Mouse (Mus musculus): ENCODE measurements around the gene Fpr2. TPM values are rescaled to one million over a fixed set of nuclear protein-coding genes. Genes with fewer than 3 reads are reported as not detected.
A peak's percentile ranks its signal among the peaks of the same experiment; 100 is the strongest.
"Not testable (repeated sequence)": the region's sequence is repeated elsewhere in the genome, so short reads cannot be mapped to it uniquely, and the experiment has no call there.

Fpr2 gene
- polyA plus RNA-seq, 1 experiment from 2014 or later: not detected

- Histone ChIP-seq H3K4me3 (no peak overlapping the region), H3K27me3 (ENCODE audit: poor library complexity, severe bottlenecking) (no peaks in the 10 kb centered on the region), H3K9me3 (no peaks in the 10 kb centered on the region), H3K36me3 (replicated peaks) (no peaks in the 10 kb centered on the region), H3K4me1 (no peaks in the 10 kb centered on the region), H3K27ac (no peak overlapping the region)
- WGBS: 89% methylated on average over 2 of the region's 2 CpGs
- DNase-seq (ENCODE audit: extremely low spot score, low spot score): no peak
Measured at GRCm38 (mm10) chr17:17899268-17899667, 11.6 kb downstream of the Fpr2 start.

GRCm38 (mm10) chr17:17900768-17901167 lies 13.1 kb downstream of the Fpr2 start:
- Histone ChIP-seq H3K9me3 (no peaks in the 10 kb centered on the region), H3K27ac (no peak overlapping the region), H3K4me3 (no peak overlapping the region), H3K27me3 (ENCODE audit: poor library complexity, severe bottlenecking) (no peaks in the 10 kb centered on the region), H3K4me1 (no peaks in the 10 kb centered on the region), H3K36me3 (replicated peaks) (no peaks in the 10 kb centered on the region)
- WGBS: 94% methylated on average over 1 of the region's 1 CpGs
- no peak for DNase-seq (ENCODE audit: extremely low spot score, low spot score)

GRCm38 (mm10) chr17:17909636-17910421 lies 22.2 kb downstream of the Fpr2 start:
- peaks cover 8% of the 10 kb centered on the region; the same call in 1 of the 2 replicates for H3K4me1 ChIP-seq
- DNase-seq (ENCODE audit: extremely low spot score, low spot score): peak; percentile 76
- peaks cover 12% of the 10 kb centered on the region for H3K9me3 ChIP-seq
- peak overlapping the region; percentile 56 for H3K4me3 ChIP-seq
- H3K36me3 ChIP-seq (replicated peaks): no peaks in the 10 kb centered on the region
- H3K27ac ChIP-seq: peak overlapping the region; percentile 79
- peaks cover 7% of the 10 kb centered on the region for H3K27me3 ChIP-seq (ENCODE audit: poor library complexity, severe bottlenecking)
- 22% methylated on average over 51 of the region's 51 CpGs for WGBS

GRCm38 (mm10) chr17:17912618-17913017 lies 25.0 kb downstream of the Fpr2 start:
- 92% methylated on average over 8 of the region's 8 CpGs for WGBS
- H3K9me3 ChIP-seq: not testable (repeated sequence)

GRCm38 (mm10) chr17:17917376-17917775 lies 29.8 kb downstream of the Fpr2 start:
- Histone ChIP-seq H3K9me3 (no peaks in the 10 kb centered on the region), H3K27ac (no peak overlapping the region), H3K4me3 (no peak overlapping the region), H3K36me3 (replicated peaks) (no peaks in the 10 kb centered on the region), H3K4me1 (no peaks in the 10 kb centered on the region), H3K27me3 (ENCODE audit: poor library complexity, severe bottlenecking) (no peaks in the 10 kb centered on the region)
- WGBS: 89% methylated on average over 1 of the region's 1 CpGs
- no peak for DNase-seq (ENCODE audit: extremely low spot score, low spot score)

More at GRCm38 (mm10) chr17:17912618-17913017, 25.0 kb downstream of the Fpr2 start:
- H3K4me3 ChIP-seq; H3K27me3 ChIP-seq (ENCODE audit: poor library complexity, severe bottlenecking); DNase-seq (ENCODE audit: extremely low spot score, low spot score); H3K4me1 ChIP-seq; H3K27ac ChIP-seq; H3K36me3 ChIP-seq (replicated peaks): not testable (repeated sequence)

GRCm38 (mm10) chr17:17917782-17918181 lies 30.2 kb downstream of the Fpr2 start:
- no peaks in the 10 kb centered on the region for H3K27me3 ChIP-seq (ENCODE audit: poor library complexity, severe bottlenecking)
- H3K36me3 ChIP-seq (replicated peaks): no peaks in the 10 kb centered on the region
- no peaks in the 10 kb centered on the region for H3K9me3 ChIP-seq
- no peak overlapping the region for H3K4me3 ChIP-seq
- H3K4me1 ChIP-seq: no peaks in the 10 kb centered on the region
- DNase-seq (ENCODE audit: extremely low spot score, low spot score): no peak
- no peak overlapping the region for H3K27ac ChIP-seq

Other genes starting within 250 kb of the Fpr2 start
- gene Vmn2r90, start 184.1 kb upstream of the Fpr2 start, polyA plus RNA-seq (2016; fragmentation: Nextera tagmentation; extraction: Ambion mirVana): not detected in 2 replicates
- gene Spaca6, start 60.7 kb upstream of the Fpr2 start, polyA plus RNA-seq (2016; fragmentation: Nextera tagmentation; extraction: Ambion mirVana): 51.0 and 53.7 TPM in 2 replicates
- 1.00 and 1.4 TPM in 2 replicates for gene Has1, start 32.6 kb upstream of the Fpr2 start, polyA plus RNA-seq (2016; fragmentation: Nextera tagmentation; extraction: Ambion mirVana)
- gene Fpr1, start 3.9 kb upstream of the Fpr2 start, polyA plus RNA-seq (2016; fragmentation: Nextera tagmentation; extraction: Ambion mirVana): not detected in 2 replicates
- gene Fpr3, start within 50 bp of the Fpr2 start, polyA plus RNA-seq (2016; fragmentation: Nextera tagmentation; extraction: Ambion mirVana): not detected in 2 replicates
- gene Fpr-rs4, start 133.9 kb downstream of the Fpr2 start, polyA plus RNA-seq (2016; fragmentation: Nextera tagmentation; extraction: Ambion mirVana): not detected in 2 replicates
- not detected in 2 replicates for gene Vmn2r124, start 161.6 kb downstream of the Fpr2 start, polyA plus RNA-seq (2016; fragmentation: Nextera tagmentation; extraction: Ambion mirVana)
- gene Vmn2r91, start 197.2 kb downstream of the Fpr2 start, polyA plus RNA-seq (2016; fragmentation: Nextera tagmentation; extraction: Ambion mirVana): not detected in 2 replicates

All from forebrain, embryonic 10.5 days (tissue).